Comparison of ENCODE assay signal across 8 mouse cellular contexts in the genomic region with DNA sequence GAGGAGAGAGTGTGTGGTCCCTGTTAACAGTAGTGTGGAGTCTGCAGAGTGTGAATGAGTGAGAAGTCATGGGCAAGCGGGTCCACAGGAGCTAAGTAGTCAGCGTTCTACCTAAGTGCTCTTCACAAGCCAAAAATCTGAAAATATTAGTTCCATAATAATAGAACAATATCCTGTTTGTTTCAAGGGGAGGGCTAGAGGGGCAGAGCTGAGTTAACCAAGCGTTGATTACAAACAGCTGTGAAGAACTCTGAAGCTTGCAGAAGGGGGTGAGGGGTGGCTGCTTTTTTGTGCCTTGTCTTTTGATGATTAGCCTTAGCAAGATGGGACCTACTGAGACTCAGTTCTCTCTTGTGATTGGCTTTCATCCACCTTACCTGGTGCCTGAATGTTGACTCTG. TPM values are rescaled to one million over a fixed set of nuclear protein-coding genes. Genes with fewer than 3 reads are reported as not detected.
DNase-seq lines count a peak whose midpoint lies in the region; ATAC-seq and TF ChIP-seq lines count a peak whose summit lies in the region.
"Had no signal": no experiment of that assay in that cellular context is flagged by ENCODE, and none has a peak within 500 bp of the region (broad histone marks: within the 10 kb centered on the region; RNA-seq: fewer than 3 reads in every experiment).

No protein-coding gene starts in this region.

- no peak for TF ChIP-seq POLR2A in MEL (IDR thresholded peaks at IDR 0.05; ENCODE audit: control insufficient read depth in 1 of 2, insufficient read depth in 1 of 2, low read depth in 1 of 2, low read length in 2 of 2, poor library complexity in 1 of 2)

- TF ChIP-seq RAD21 in MEL (IDR thresholded peaks at IDR 0.05; ENCODE audit: low read depth, low read length): no peak

- H3K9ac ChIP-seq in kidney, postnatal 0 days (ENCODE audit: low read depth, low read length): no peak overlapping the region
- no peak overlapping the region for H3K9ac ChIP-seq in MEL (ENCODE audit: control insufficient read depth, low read depth, low read length, poor library complexity, severe bottlenecking)
- H3K9ac ChIP-seq in limb, embryonic 15.5 days: no peak overlapping the region

- no peaks in the 10 kb centered on the region for H3K36me3 ChIP-seq in kidney, postnatal 0 days (ENCODE audit: insufficient read depth, low read length)
- peaks cover 0 to 15% of the 10 kb centered on the region in 2 experiments; a peak in 2 of 4 replicates for H3K36me3 ChIP-seq in MEL (ENCODE audit: control insufficient read depth in 1 of 2, insufficient read depth in 2 of 2, low read length in 2 of 2)
- no peaks in the 10 kb centered on the region for H3K36me3 ChIP-seq in limb, embryonic 15.5 days

- no peak for TF ChIP-seq EP300 in MEL (IDR thresholded peaks at IDR 0.05; ENCODE audit: low read depth in 1 of 2, low read length in 2 of 2)

- peak overlapping the region; percentile 6; the same call in 1 of the 2 replicates for H3K4me2 ChIP-seq in kidney, postnatal 0 days (ENCODE audit: low read length)
- H3K4me2 ChIP-seq in limb, embryonic 15.5 days: peak overlapping the region; percentile 14; the same call in 1 of the 2 replicates

- no peak overlapping the region for H3K4me3 ChIP-seq in kidney, postnatal 0 days (replicated peaks; ENCODE audit: low read depth, low read length)
- no peak overlapping the region for H3K4me3 ChIP-seq in MEL (ENCODE audit: control insufficient read depth in 1 of 2, insufficient read depth in 1 of 2, low read depth in 2 of 2, low read length in 2 of 2)
- H3K4me3 ChIP-seq in limb, embryonic 15.5 days: no peak overlapping the region; the same call in 1 of the 2 replicates

- H3K27me3 ChIP-seq in kidney, postnatal 0 days (ENCODE audit: insufficient read depth, low read length): no peaks in the 10 kb centered on the region
- no peaks in the 10 kb centered on the region for H3K27me3 ChIP-seq in MEL (ENCODE audit: control insufficient read depth in 1 of 2, insufficient read depth in 2 of 2, low read length in 2 of 2)
- no peaks in the 10 kb centered on the region for H3K27me3 ChIP-seq in limb, embryonic 15.5 days

- DNase-seq in kidney, postnatal 0 days (ENCODE audit: low spot score): no peak
- DNase-seq in kidney, adult 9 months: no peak
- no peak for DNase-seq in MEL (ENCODE audit: low read depth, low spot score)
- DNase-seq in embryo, embryonic 9.5 days (ENCODE audit: extremely low spot score): peak; percentile 5
- no peak for DNase-seq in urinary bladder, postnatal 10 days (ENCODE audit: low spot score)
- DNase-seq in gastrocnemius, postnatal 10 days: no peak
- DNase-seq: right cerebral cortex, postnatal 25 days had no signal

- no peaks in the 10 kb centered on the region for H3K9me3 ChIP-seq in kidney, postnatal 0 days (replicated peaks; ENCODE audit: low read length)
- H3K9me3 ChIP-seq in MEL (replicated peaks; ENCODE audit: insufficient read depth, low read length): no peaks in the 10 kb centered on the region
- no peaks in the 10 kb centered on the region for H3K9me3 ChIP-seq in limb, embryonic 15.5 days

- WGBS in kidney, postnatal 0 days: 52% methylated on average over 3 of the region's 3 CpGs
- WGBS in limb, embryonic 15.5 days: 21% methylated on average over 3 of the region's 3 CpGs

- peaks cover 27% of the 10 kb centered on the region for H3K4me1 ChIP-seq in kidney, postnatal 0 days (replicated peaks; ENCODE audit: insufficient read depth, low read length)
- peaks cover 4 to 14% of the 10 kb centered on the region in 2 experiments for H3K4me1 ChIP-seq in MEL (ENCODE audit: control insufficient read depth in 1 of 2, insufficient read depth in 2 of 2, low read length in 2 of 2)
- H3K4me1 ChIP-seq in limb, embryonic 15.5 days: peaks cover 22% of the 10 kb centered on the region

- ATAC-seq in kidney, postnatal 0 days (replicated peaks; ENCODE audit: low FRiP score, low read depth): no peak
- ATAC-seq in limb, embryonic 15.5 days (ENCODE audit: insufficient number of reproducible peaks, low FRiP score, low TSS enrichment, low read depth): no peak

- H3K27ac ChIP-seq in kidney, postnatal 0 days: peak overlapping the region; percentile 14; the same call in 1 of the 2 replicates
- H3K27ac ChIP-seq in MEL (ENCODE audit: control insufficient read depth, low read depth, low read length): no peak overlapping the region
- no peak overlapping the region; the same call in 1 of the 2 replicates for H3K27ac ChIP-seq in limb, embryonic 15.5 days

- no peak for TF ChIP-seq CTCF in kidney, postnatal 0 days (IDR thresholded peaks at IDR 0.05; ENCODE audit: low read depth)
- TF ChIP-seq CTCF in MEL (IDR thresholded peaks at IDR 0.05 in 2 of 3, conservative IDR thresholded peaks at IDR 0.05 in 1 of 3; ENCODE audit: control insufficient read depth in 1 of 3, insufficient read depth in 1 of 3, low read depth in 2 of 3, low read length in 3 of 3, poor library complexity in 1 of 3, severe bottlenecking in 1 of 3): no peak

- H3K79me2 ChIP-seq in MEL (ENCODE audit: control insufficient read depth, insufficient read depth, low read length, poor library complexity): peaks cover 11% of the 10 kb centered on the region

TF ChIP-seq in MEL, 35 proteins besides CTCF, POLR2A, EP300 and RAD21:
- TF ChIP-seq TBP (IDR thresholded peaks at IDR 0.05; ENCODE audit: low read depth, low read length) (no peak), ZNF384 (IDR thresholded peaks at IDR 0.05; ENCODE audit: low read depth, low read length) (peak; percentile 54; the same call in 1 of the 2 replicates)

RNA-seq across cellular contexts. Expression of a gene that starts 3.1 kb away (rescaled TPM):
- 12.2 and 12.5 TPM in 2 replicates for polyA plus RNA-seq in kidney, postnatal 0 days (2015; fragmentation: Nextera tagmentation; extraction: Ambion mirVana)
- total RNA-seq in MEL (2012; rRNA removed): 9.0 and 9.1 TPM in 2 replicates
- 1 to 10 TPM in 1 of 2 experiments, not detected in 1; 9.9 TPM for polyA plus RNA-seq in MEL (2012; ENCODE audit: insufficient read depth in 1 of 2, insufficient read length in 2 of 2, low read depth in 1 of 2, low replicate concordance in 2 of 2, missing spikeins in 1 of 2)
- polyA plus RNA-seq in limb, embryonic 15.5 days (2015; fragmentation: Nextera tagmentation; extraction: Ambion mirVana): 13.1 and 16.9 TPM in 2 replicates
- total RNA-seq in gastrocnemius, postnatal 10 days (2021): 10 to 100 TPM; 10.5 to 15.4 TPM

RNA-seq across cellular contexts. Expression of a gene that starts 55.4 kb away (rescaled TPM):
- polyA plus RNA-seq in kidney, postnatal 0 days (2015; fragmentation: Nextera tagmentation; extraction: Ambion mirVana): 2.4 and 2.6 TPM in 2 replicates
- 188 and 238 TPM in 2 replicates for total RNA-seq in MEL (2012; rRNA removed)
- polyA plus RNA-seq in MEL (2012; ENCODE audit: insufficient read depth in 1 of 2, insufficient read length in 2 of 2, low read depth in 1 of 2, low replicate concordance in 2 of 2, missing spikeins in 1 of 2): 100 to 1,000 TPM in 1 of 2 experiments, 10 to 100 TPM in 1; 93.4 to 180 TPM
- polyA plus RNA-seq in limb, embryonic 15.5 days (2015; fragmentation: Nextera tagmentation; extraction: Ambion mirVana): 1.6 and 2.4 TPM in 2 replicates
- 10 to 100 TPM in 1 of 2 experiments, 1 to 10 TPM in 1; 8.5 to 10.2 TPM for total RNA-seq in gastrocnemius, postnatal 10 days (2021)

Comparison
In these comparisons a context has a peak if more than half of its experiments do, and no peak if none do; other contexts are left out.
1. RNA of a gene that starts 55.4 kb away (polyA plus RNA-seq): 93.4 to 180 TPM in MEL; 1.6 to 2.4 TPM in limb, embryonic 15.5 days and 2.4 to 2.6 TPM in kidney, postnatal 0 days; every median in the first group is over 10 times any median in the second.